Mouse (Mus musculus): ENCODE results near the gene Olfr837. TPM values are rescaled to one million over a fixed set of nuclear protein-coding genes. Genes with fewer than 3 reads are reported as not detected.
"Not testable (repeated sequence)": the region's sequence is repeated elsewhere in the genome, so short reads cannot be mapped to it uniquely, and the experiment has no call there.

Gene Olfr837
- total RNA-seq (2021) (not detected), polyA plus RNA-seq (2012; rRNA removed) (not detected in 2 replicates)
- long read RNA-seq, result 0 reads

GRCm38 (mm10) chr9:19136017-19136416, at the start of gene Olfr837:
Gene Olfr837 (plus strand): TSS chr9:19136317.
- no peak for DNase-seq

GRCm38 (mm10) chr9:19092889-19093753, 43.0 kb upstream of the Olfr837 start:
- DNase-seq, result not testable (repeated sequence)

GRCm38 (mm10) chr9:19097286-19097685, 38.8 kb upstream of the Olfr837 start:
- no peak for DNase-seq

GRCm38 (mm10) chr9:19120082-19120481, 16.0 kb upstream of the Olfr837 start, which contains the start of gene Olfr836:
Gene Olfr836 (plus strand): TSS chr9:19120382.
- no peak for DNase-seq

GRCm38 (mm10) chr9:19177212-19177611, 41.1 kb downstream of the Olfr837 start, which contains the start of gene Olfr839-ps1:
Gene Olfr839-ps1 (minus strand): TSS chr9:19177312.
- DNase-seq, result no peak

Other genes starting within 250 kb of the Olfr837 start
- not detected for gene Olfr832, start 199.2 kb upstream of the Olfr837 start, total RNA-seq (2021)
- gene Olfr832, start 199.2 kb upstream of the Olfr837 start, polyA plus RNA-seq (2012; rRNA removed), result not detected in 2 replicates
- not detected for gene Olfr834, start 148.3 kb upstream of the Olfr837 start, total RNA-seq (2021)
- not detected in 2 replicates for gene Olfr834, start 148.3 kb upstream of the Olfr837 start, polyA plus RNA-seq (2012; rRNA removed)
- not detected for gene Olfr835, start 103.6 kb upstream of the Olfr837 start, total RNA-seq (2021)
- gene Olfr835, start 103.6 kb upstream of the Olfr837 start, polyA plus RNA-seq (2012; rRNA removed), result not detected in 2 replicates
- gene Olfr836, start 15.9 kb upstream of the Olfr837 start, total RNA-seq (2021), result not detected
- gene Olfr836, start 15.9 kb upstream of the Olfr837 start, polyA plus RNA-seq (2012; rRNA removed), result not detected in 2 replicates
- gene Olfr839-ps1, start 41.0 kb downstream of the Olfr837 start, total RNA-seq (2021), result not detected
- gene Olfr839-ps1, start 41.0 kb downstream of the Olfr837 start, polyA plus RNA-seq (2012; rRNA removed), result not detected in 2 replicates
- not detected for gene Olfr843, start 115.7 kb downstream of the Olfr837 start, total RNA-seq (2021)
- gene Olfr843, start 115.7 kb downstream of the Olfr837 start, polyA plus RNA-seq (2012; rRNA removed), result not detected in 2 replicates
- not detected for gene Olfr844, start 180.0 kb downstream of the Olfr837 start, total RNA-seq (2021)
- not detected in 2 replicates for gene Olfr844, start 180.0 kb downstream of the Olfr837 start, polyA plus RNA-seq (2012; rRNA removed)
- gene Olfr845, start 200.1 kb downstream of the Olfr837 start, total RNA-seq (2021), result not detected
- not detected in 2 replicates for gene Olfr845, start 200.1 kb downstream of the Olfr837 start, polyA plus RNA-seq (2012; rRNA removed)
- not detected for gene Olfr846, start 227.7 kb downstream of the Olfr837 start, total RNA-seq (2021)
- gene Olfr846, start 227.7 kb downstream of the Olfr837 start, polyA plus RNA-seq (2012; rRNA removed), result not detected in 2 replicates
- gene Olfr847, start 242.4 kb downstream of the Olfr837 start, total RNA-seq (2021), result not detected
- gene Olfr847, start 242.4 kb downstream of the Olfr837 start, polyA plus RNA-seq (2012; rRNA removed), result not detected in 2 replicates